Mouse (Mus musculus): ENCODE results near the gene Papss2.

The Papss2 gene

DNA sequence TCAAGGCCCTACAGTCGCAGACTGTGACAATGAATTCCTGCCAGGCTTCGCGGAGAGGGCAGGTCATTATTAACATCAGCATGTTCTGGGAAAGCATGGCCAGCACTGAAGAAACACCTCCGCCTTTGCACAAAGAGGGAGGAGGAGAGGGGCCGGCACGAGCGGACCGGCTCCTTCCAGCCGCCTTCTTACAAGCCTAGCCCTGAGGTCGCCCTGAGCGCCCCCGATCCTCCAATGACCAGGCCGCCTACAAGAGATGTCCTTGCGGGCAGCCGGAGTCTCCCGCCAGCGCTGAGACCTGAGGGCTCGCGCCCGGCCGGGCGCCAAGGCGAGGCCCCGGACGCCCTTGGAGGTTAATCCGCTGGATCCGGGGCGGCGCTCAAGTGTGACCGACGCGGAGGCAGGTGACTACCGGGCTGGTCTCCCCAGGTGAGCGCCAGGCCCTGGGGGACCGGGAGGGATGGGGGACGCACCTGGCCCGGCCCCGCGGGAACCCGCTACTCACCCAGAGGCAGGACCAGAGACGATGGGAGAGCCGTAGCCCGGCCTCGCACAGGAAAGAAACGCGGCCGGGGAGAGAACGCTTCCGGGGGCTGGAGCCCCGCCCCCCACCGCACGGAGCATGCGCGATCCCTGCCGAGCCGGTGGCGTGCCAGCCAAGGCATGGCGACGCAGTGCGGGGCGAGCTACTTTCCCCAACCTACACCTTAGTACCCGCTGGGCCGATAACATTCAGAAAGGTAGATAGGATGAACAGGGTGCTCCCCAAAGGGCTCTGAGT, 116.4 kb downstream of the Papss2 start:
- DNase-seq (ENCODE audit: low read depth), result peak; percentile 66

DNA sequence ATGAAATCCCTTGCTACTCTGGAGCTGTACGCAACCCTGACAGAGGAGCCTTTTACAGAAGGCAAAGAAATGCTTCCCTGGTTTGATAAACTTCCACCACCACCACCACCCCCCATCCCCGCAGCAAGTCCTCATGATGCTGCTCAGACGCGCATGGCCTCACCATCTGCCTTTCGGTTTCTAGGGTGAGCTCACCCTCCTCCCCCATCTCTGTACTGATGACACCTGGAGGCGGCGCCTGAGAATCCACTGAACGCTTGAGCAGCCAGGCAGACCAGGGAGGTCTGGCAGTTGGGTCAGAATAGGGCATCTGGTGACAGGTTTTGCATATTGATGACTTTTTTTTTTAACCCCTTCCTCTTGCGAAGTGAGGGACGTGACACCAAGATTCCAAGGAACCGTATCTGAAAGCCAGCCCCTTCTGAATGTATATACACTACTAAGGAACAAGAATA, 117.0 kb downstream of the Papss2 start:
- DNase-seq (ENCODE audit: low read depth), result peak; percentile 72

DNA sequence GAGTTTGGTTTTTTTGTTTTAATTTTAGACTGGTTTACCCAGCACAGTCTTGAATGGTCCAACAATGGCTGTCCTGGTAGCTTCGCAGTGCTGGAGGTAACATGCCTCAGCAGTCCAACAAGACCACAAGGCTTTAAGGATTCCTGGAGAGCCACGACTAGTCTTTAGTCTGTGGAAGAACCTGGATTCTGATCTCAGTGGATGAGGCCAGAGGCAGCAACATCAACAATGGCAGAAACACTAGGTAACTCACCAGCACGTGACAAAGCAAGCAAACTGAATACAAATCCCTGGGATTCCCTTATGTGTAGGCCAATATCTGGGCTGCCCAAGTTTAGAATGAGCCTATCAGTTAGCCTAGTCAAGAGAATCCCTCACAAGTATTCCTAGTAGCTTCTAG, 117.9 kb downstream of the Papss2 start:
- DNase-seq (ENCODE audit: low read depth), result no peak

DNA sequence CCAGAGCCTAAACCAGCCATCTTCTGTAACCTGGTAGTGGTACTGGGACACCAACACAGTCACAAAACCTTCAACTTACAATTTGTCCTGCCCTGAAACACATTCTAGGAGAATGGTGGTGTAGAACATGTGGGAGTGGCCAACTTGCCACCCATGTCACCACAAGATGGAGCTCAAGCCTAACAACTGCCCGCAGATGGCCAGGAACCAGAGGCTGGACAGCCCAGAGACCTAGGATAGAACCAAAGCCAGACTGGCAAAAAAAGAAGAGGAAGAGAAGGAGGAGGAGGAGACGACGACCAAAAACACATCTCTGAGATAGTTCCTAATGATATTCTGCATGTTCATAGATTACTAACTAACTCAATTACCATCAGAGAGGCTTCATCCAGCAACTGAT, 119.6 kb downstream of the Papss2 start:
- peak; percentile 58 for DNase-seq (ENCODE audit: low read depth)

DNA sequence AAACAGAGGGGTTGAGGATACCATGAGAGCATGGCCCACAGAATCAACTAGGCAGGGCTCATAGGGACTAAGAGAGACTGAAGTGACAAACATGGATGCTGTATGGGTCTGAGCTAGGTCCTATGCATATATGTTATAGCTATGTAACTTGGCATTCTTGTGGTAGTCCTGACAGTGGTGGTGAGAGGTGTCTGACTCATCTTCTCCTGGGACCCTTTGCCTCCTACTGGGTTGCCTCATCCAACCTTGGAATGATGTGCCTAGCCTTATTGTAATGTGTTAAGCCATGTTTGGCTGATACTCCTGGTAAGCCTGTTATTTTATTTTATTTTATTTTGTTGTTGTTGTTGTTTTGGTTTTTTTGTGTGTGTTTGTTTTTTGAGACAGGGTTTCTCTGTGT, 120.1 kb downstream of the Papss2 start:
- no peak for DNase-seq (ENCODE audit: low read depth)

All from c-Kit-positive CD71-positive TER-119-negative erythroid progenitor cells, embryonic 14.5 days (primary cell).